Mouse (Mus musculus) mesoderm, embryonic 11.5 days (tissue): ENCODE data around the gene Ippk.

ENCODE experiments used
- DNase-seq: peaks from one replicate; pipeline ENCODE4 v3.0.0-alpha.2; 2012; ENCODE audit warnings: low read depth, low spot score

Ippk gene

DNA sequence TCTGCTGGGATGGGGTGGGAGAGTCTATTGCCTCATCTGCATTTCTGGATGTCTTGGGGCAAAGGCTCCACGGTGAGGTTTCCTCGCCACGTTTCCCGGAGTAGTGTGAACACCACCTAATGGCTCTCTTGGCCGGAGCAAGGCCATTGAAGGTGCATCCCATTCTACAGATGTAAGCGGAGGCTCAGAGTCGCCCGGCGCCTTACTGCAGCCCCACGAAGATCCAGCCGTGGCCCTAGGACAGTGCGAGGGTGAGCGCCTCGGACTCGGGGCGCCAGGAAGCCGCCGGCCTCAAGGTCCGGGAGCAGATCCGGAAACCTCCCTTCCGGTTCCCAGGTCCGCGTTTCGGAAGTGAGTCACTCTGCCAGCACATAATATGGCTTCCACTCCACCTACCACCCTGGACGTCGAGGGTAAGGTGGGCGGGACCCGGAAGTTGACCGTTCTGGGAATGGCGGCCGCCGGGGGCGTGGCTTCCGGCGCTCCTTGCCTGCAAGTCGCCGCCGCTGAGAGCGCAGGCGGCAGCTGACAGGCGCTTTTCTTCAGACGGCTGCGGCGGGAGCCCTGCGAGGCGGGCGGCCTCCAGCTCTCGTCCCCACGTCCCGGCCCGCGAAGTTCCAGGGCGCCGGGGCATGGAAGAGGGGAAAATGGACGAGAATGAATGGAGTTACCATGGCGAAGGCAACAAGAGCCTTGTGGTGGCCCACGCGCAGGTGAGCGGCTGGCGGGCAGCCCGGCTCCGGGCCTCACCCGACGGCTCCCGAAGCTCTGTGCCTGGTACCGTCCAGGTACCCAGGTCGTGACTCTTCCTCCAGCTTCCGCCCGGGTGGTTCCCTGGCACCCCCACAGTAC is at the start of gene Ippk:
TSS of gene Ippk (plus strand) at position 496 of the 852 bp plus-strand sequence.
- DNase-seq: peak; percentile 98

- peak; percentile 64 for DNase-seq
Measured at GRCm38 (mm10) chr13:49371428-49371899, 49.6 kb upstream of the Ippk start.

DNA sequence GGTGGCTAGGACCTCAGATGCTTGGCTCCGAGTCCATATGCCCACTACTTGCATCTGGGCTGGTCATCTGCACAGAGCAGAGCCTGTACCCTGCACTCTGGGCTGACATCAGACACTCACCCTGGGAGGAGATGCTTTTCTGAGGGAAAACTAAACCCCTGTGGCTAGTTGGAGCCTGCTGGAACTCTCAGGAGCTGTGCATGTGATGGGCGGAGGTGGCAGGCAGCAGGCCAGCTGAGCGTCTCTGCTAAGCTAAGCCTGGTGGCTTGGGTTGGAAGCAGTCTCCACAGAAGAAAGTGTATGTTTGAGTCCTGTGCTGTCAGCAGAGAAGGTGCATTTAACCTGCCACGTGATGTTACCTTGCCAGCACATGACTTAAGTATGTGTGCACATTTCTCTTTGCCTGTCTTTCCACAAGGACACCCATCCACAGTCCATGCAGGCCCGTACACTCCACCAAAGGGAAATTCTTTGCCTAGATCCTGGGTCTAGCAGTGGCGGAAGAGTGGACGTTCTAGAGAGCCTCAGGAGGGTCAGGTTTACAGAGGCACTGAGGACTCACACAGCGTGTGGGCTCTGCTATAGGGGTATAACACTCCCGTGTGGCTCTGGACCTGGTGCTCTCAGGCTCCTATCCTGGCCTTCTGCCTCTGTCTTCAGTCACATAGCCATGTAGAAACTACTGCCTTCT is 48.5 kb upstream of the Ippk start:
- no peak for DNase-seq

DNA sequence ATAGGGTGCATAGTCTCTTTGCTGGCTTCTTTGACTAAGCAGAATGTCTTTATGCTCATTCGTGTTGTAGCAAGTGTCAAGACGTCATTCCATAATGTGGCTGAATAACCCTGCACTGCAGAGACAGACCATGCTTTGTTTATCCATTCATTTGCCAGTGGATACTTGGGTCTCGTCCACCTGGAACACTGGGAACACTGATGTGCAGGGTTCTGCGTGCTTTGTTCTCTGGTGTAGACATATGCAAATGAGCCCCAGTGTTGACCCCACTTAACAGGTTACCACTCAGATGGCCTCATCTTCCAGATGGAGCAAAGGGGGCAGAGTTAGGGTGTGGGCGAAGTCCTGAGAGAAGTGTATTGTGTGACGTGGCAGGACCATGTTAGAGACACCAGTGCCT is 46.7 kb upstream of the Ippk start:
- no peak for DNase-seq

- no peak for DNase-seq
Measured at GRCm38 (mm10) chr13:49374730-49375129, 46.3 kb upstream of the Ippk start.

- no peak for DNase-seq
Measured at GRCm38 (mm10) chr13:49377608-49378007, 43.4 kb upstream of the Ippk start.

GRCm38 (mm10) chr13:49379301-49379700 is 41.7 kb upstream of the Ippk start:
- DNase-seq: no peak

DNA sequence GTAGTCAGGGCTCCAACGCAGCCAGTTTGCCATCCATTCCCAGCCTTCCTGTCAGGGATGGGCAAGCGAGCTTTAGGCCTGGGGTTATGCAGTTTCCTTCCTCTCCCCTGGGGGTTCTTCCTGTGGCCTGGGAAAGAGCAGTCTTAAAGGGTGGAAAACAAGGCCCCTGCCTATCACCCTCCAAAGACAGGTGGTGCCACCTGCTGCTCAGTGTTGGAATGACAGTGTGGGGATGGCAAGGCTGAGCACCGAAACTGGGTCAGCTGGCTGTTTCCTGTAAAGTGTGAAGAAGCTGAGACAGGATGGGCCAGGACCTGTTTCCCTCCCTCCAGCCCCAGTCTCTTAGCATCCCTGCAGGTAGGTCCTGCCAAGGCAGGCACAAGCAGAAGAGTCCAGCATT is 39.8 kb upstream of the Ippk start:
- peak; percentile 82 for DNase-seq

GRCm38 (mm10) chr13:49382997-49383396 is 38.1 kb upstream of the Ippk start:
- DNase-seq: no peak

- no peak for DNase-seq
Measured at GRCm38 (mm10) chr13:49384751-49385463, 36.1 kb upstream of the Ippk start.

- DNase-seq: peak; percentile 24
Measured at GRCm38 (mm10) chr13:49391374-49391773, 29.7 kb upstream of the Ippk start.

DNA sequence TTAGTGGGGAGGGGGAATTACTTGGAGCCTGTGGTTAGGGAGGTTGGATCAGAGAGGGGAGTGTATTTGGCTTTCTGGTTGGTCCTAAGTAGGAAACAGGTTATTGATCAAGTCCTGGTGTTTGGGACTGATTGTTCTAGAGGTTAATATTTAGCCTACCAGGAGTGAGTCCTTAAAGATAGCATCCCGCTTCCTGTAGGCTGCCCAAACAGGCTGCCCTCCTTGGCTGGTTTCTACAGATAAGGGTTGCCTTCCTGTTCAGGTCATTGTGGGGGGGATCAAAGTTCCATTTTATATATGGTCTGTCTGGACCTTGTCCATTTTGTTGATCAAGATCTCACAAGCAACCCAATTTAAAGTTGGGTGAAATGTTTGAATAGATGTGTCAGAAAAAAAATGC is 27.5 kb upstream of the Ippk start:
- DNase-seq: no peak

GRCm38 (mm10) chr13:49394886-49395447 is 26.1 kb upstream of the Ippk start:
- DNase-seq: no peak

GRCm38 (mm10) chr13:49396798-49397197 is 24.3 kb upstream of the Ippk start:
- DNase-seq: no peak

- DNase-seq: no peak
Measured at GRCm38 (mm10) chr13:49398191-49398590, 22.9 kb upstream of the Ippk start.

DNA sequence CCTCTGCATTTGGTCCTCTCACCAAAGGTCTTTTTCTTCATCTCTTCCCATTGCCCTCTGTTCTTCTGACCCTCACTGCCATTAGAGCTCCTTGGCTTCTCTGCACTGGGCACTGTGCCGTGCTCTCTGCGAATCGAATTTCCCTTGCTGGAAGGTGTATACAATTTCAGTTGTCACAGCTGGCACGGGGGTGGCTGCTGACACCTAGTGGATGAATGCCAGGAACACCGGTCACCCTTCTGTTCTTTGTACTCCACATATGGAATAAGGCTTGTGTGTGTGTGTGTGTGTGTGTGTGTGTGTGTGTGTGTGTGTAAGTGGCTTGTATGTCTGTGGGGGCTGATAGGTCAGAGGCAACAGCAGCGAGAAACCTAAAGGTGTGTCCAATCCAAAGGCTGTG is 20.9 kb upstream of the Ippk start:
- peak; percentile 7 for DNase-seq

GRCm38 (mm10) chr13:49402628-49403027 is 18.4 kb upstream of the Ippk start:
- DNase-seq: no peak

GRCm38 (mm10) chr13:49407795-49408194 is 13.3 kb upstream of the Ippk start:
- DNase-seq: no peak

- peak; percentile 30 for DNase-seq
Measured at GRCm38 (mm10) chr13:49421606-49421917, 513 bp downstream of the Ippk start.

DNA sequence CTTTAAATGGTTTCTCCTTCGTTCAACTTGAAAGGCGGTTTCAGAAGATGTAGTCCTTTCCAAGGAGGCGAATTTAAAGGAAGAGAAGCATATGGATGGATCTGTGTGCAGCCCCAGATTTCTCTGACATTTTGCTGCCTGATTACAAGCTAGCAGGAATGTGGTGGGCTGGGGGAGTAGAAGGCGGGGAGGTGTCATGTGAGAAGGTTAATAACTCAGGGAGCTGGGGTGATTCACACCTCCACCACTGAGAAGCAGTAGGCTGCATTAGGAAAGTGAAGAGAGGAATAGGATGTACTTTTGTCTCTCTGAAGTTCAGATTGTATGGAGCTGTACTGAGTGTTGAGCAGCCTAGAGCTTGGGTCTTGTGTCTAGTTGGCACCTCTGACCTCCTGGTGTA is 910 bp downstream of the Ippk start:
- DNase-seq: no peak

GRCm38 (mm10) chr13:49426736-49427135 is 5.7 kb downstream of the Ippk start:
- no peak for DNase-seq

DNA sequence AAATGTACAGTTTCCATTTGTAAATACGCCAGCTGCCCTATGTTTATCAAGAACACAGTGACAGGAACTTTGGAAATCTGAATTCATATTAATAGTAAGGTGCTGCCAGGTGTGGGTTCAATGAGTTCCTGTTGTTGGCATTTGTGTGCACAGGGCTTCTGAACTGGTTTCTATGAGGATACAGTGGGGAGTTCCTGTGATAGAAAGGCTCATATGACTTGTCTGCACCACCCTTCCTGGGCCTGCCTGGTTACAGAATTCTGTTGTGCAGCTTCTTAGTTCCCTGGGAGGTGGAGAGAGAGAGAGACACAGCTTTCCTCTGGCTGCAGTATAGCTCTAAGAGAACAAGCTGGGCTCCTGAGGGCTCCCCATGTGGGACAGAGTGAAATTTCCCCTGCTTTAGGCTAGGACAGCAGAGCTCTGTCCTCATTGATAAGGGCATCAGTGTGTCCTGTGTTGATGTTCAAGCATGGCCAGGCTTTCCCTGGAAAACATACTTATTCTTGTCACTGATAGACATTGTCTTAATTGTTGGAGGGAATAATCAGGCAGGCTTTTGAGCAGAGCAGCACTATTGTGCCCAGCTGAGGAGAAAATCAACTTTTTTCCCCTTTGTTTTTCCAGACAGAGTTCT is 7.1 kb downstream of the Ippk start:
- no peak for DNase-seq
